Mouse (Mus musculus) ZHBTc4 (cell line): ENCODE results near the gene Elk3.

Experiments used
- DNase-seq: peaks from one replicate; pipeline ENCODE4 v3.0.0-alpha.2; 2011; ENCODE audit warnings: low read depth, low spot score

Elk3 gene

GRCm38 (mm10) chr10:93294547-93295219, 16.3 kb downstream of the Elk3 start:
- peak; percentile 29 for DNase-seq

GRCm38 (mm10) chr10:93293621-93294020, 17.3 kb downstream of the Elk3 start:
- DNase-seq, result no peak

- DNase-seq, result peak; percentile 91
These were observed 19.1 kb downstream of the Elk3 start for GRCm38 (mm10) chr10:93291843-93292242.

GRCm38 (mm10) chr10:93291352-93291751, 19.6 kb downstream of the Elk3 start:
- peak; percentile 89 for DNase-seq

- DNase-seq, result no peak
These were observed 21.5 kb downstream of the Elk3 start for GRCm38 (mm10) chr10:93289404-93289803.

GRCm38 (mm10) chr10:93288336-93288735, 22.6 kb downstream of the Elk3 start:
- DNase-seq, result no peak

- no peak for DNase-seq
These were observed 23.3 kb downstream of the Elk3 start for GRCm38 (mm10) chr10:93287551-93288145.

GRCm38 (mm10) chr10:93285489-93285888, 25.4 kb downstream of the Elk3 start:
- DNase-seq, result no peak

GRCm38 (mm10) chr10:93283258-93283657, 27.7 kb downstream of the Elk3 start:
- DNase-seq, result peak; percentile 82

GRCm38 (mm10) chr10:93282526-93282964, 28.4 kb downstream of the Elk3 start:
- DNase-seq, result no peak

- no peak for DNase-seq
These were observed 29.8 kb downstream of the Elk3 start for GRCm38 (mm10) chr10:93281092-93281491.

GRCm38 (mm10) chr10:93280586-93280985, 30.3 kb downstream of the Elk3 start:
- no peak for DNase-seq

- DNase-seq, result peak; percentile 93
These were observed 31.9 kb downstream of the Elk3 start for GRCm38 (mm10) chr10:93279062-93279461.

- DNase-seq, result peak; percentile 89
These were observed 32.6 kb downstream of the Elk3 start for GRCm38 (mm10) chr10:93278361-93278760.

- DNase-seq, result no peak
These were observed 34.1 kb downstream of the Elk3 start for GRCm38 (mm10) chr10:93276857-93277256.

GRCm38 (mm10) chr10:93276349-93276763, 34.6 kb downstream of the Elk3 start:
- DNase-seq, result peak; percentile 63

- DNase-seq, result no peak
These were observed 35.5 kb downstream of the Elk3 start for GRCm38 (mm10) chr10:93275212-93276136.

- DNase-seq, result no peak
These were observed 36.6 kb downstream of the Elk3 start for GRCm38 (mm10) chr10:93274277-93274696.

- DNase-seq, result peak; percentile 74
These were observed 37.7 kb downstream of the Elk3 start for GRCm38 (mm10) chr10:93272986-93273982.

- DNase-seq, result no peak
These were observed 39.1 kb downstream of the Elk3 start for GRCm38 (mm10) chr10:93271831-93272230.

GRCm38 (mm10) chr10:93270889-93271460, 40.0 kb downstream of the Elk3 start:
- peak; percentile 41 for DNase-seq
